Mouse (Mus musculus) ZHBTc4 (cell line): ENCODE data around the gene Prkacb.
A peak's percentile ranks its signal among the peaks of the same experiment; 100 is the strongest.

ENCODE experiments used
- DNase-seq: peaks from one replicate; pipeline ENCODE4 v3.0.0-alpha.2; 2011; ENCODE audit warnings: low read depth, low spot score

Gene Prkacb

DNA sequence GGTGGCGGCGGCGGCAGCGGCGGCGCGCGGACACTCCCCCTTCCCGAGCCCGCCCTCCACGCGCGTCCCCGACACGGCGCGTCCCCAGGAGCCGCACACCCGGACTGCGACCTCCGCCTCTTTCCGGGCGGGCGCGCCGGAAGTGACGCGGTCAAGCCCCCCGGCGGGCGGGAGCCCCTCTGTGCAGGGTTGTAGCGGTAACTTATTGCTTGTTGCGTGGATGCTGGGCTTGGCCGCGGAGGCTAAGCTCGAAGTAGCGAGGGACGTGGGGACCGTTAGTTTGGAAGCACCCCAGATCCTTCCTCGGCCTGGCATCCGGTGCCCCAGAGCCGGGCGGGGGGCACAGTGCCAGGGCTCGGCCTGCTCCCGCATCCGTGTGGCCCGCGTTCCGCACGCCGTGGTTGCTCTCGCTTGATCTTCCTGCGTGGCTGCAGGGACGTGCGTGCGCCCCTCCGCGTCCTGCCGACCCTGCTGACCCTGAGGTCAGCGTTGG is at the start of gene Prkacb:
Prkacb (minus strand) TSS at position 90 of the 493 bp plus-strand sequence.
- peak; percentile 92 for DNase-seq

DNA sequence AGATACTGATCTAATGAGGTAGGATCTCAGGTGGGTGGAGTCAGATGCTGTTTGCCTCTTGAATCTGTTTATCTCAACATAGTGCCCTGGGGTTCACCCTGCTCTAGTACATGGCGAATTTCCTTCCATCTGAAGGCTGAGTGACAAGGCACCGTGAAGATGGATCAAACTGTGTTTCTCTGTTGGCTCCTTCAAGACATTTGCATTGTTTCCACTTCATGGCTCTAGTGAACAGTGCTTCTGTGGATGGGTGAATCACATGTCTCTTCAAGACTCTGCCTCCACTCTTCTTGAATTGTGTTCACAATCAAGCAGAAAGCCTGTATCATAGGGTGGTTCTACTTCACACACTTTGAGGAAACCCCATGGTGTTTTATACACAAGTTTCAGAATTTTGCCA is 47.5 kb upstream of the Prkacb start:
- no peak for DNase-seq

DNA sequence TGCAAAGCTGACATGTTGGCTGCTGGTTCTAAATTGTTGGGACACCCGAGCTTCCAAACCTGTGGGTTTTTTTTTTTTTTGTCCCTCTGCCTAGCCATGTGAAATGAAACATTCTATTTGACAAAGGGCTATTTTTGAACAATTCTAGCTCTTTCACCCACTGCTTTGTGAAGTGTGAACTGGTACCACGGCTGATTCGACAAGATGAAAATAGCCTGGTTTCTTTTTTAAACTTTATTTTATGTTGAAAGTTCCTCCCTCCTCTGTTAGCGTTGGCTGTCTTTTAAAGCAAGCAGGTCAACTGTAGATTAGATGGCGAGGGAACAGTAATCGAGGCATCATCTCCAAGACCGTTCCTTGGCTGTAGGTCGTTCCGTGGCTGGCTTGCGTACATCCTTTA is 44.6 kb upstream of the Prkacb start:
- DNase-seq: no peak

DNA sequence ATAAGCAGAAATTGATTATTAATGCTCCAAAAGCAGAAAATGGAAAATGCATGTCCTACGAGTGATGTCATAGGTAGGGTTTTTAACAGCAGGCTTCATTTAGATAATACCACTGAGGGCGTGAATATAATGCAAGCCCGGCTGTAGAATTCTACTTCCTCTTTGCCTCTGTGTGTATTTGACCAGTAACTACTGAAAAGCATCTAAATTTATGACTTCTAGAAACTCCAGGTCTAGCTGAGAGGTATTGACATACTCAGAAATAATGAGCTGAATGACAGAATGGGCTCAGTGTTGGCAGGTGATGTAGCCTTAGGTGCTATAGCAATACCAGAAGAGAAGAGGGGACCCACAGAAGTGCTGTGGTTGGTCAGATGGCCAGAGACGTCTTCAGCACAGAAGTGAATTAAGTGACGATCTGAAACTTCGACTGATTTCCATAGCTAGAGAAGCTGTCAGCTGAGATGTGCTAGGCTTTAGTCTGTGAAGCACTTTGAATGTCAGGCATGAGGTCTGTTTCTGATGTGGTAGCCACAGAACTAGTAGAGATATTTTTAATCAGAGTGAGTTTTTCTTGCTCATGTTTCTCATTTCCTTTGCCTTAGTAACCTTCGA is 41.8 kb upstream of the Prkacb start:
- DNase-seq: no peak

DNA sequence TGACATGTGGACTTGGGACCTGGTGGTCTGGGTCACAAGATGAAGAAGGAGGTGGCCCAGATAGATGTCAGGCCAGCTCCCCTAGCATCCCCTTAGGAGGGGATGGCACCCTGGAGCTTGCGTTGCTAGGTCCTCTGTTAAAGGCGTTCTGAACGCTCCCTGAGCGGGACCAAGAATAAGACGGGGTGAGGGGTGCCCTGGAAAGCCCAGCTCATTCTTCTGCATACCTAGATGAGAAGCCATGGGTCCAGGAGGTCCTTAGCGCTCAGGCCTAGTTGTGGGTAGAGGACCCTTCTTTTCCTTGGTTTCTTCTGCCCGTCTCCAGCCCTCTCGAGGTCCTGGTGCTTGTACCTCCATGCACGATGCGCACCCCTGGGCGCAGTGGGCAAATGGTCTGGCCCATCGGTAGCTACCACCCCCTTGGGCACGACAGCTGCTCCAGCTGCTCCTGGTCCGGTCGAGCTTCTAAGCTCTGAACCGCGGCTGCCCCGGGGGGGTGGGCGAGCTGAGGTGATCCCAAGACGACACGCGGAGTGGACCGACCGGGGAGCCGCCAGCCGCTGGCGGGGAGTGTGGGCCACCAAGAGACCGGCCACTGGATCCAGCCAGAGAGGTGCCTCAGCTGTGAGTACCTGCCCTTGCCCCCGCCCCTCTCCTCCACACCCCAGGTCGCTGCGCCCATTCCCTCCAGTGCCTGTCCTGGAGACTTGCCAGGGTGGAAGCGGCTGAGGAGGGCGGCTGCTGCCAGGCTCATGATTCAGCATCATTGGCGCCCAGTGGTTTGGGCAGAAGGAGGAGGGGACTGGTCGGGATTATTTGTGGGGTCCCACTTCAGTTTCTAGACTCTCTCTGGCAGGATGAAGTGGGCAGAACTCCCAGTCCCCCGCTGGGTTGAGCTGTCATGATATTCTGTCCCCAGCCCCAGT is 39.4 kb upstream of the Prkacb start, which contains the start of gene Ttll7:
Ttll7 (plus strand) TSS at position 402 of the 926 bp plus-strand sequence.
- peak; percentile 86 for DNase-seq

DNA sequence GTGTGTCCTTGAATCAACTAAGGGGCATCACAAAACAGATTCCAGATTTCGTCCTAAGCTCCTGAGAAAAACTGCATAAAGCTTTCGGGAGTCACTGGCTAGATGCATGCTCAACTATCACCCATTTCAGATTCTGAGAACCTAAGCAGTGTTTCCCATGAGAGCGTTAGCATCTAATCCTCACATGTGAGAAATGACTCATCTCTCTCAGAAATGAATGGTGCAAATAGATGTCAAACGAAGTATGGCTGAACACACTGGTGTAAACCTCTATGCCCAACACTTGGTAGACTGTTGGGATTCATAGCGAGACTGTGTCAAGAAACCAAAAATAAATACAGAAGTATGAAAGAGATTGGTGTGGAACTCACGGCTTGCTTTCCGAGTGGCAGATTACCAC is 36.6 kb upstream of the Prkacb start:
- DNase-seq: no peak

DNA sequence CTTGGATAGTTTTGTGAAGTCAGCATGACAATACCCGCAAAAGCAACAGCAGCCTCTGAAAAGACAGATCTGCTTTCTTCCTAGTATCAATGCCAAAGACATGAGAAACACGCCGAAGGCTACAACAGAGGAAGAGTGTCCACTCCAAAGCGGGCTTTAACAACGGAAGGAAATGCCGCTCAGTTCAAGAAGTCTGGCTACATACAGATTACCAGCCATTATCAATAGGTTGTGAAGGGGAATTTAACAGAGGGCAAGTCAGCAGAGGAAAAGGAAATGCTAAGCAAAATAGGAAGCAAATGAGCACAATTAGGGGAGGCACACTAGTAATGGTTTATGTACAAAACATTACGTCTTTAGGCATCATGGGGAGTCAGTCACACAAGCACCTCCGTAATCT is 35.3 kb upstream of the Prkacb start:
- no peak for DNase-seq

DNA sequence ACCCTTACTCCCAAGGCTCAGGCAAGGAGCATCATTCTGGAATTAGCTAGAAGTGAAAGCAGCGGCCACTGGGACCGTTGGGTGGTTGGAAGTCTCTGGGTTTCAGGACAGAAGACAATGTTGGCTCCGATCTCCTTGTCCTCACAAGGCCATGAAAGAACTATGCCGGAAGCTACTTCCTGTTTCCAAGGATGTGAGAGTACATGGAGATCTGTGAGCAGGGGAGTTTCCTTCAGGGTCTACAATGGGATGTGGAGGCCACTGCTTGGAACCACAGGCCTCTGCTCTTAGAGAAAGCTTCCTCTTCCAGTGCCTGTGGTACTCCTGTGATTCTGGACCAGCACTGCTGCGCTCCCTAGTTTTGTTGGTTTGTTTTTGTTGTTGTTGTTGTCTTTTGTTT is 33.4 kb upstream of the Prkacb start:
- DNase-seq: no peak

DNA sequence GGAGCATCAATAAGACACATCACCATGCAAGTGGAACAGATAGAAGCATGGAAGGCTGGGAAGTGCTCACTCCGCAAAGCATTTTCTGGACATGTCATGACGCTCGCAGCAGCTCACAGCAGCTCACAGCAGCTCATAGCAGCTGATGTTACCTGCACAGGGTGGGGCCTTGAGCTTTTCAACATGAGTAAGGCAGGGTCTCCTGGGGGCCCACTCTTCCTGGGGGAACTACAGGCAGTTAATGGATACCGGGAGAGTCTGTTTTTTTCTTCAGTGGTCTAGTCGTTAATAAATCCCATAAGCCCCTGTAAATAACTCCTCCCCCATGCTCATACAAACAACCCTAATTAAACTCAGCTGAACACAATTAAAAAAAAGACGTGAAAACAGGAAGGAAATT is 30.7 kb upstream of the Prkacb start:
- no peak for DNase-seq

DNA sequence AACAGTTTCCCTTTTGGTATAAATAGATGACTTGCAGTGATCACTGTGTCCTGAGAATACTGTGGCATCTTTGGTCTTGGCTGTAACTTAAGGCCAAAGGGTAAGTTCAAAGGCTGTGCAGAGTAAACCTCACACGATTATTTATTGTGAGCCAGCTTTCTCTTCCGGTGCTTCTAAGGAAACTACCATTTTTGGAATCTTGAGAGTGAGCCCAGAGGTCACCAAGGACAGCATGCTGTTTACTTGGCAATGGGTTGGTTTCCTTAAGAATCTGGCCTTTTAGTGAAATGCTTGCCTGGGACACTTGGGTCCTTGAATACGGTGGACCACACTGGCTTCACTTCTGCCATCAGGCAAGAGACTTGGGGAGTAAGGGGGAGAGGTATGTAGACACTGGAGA is 30.0 kb upstream of the Prkacb start:
- DNase-seq: no peak

DNA sequence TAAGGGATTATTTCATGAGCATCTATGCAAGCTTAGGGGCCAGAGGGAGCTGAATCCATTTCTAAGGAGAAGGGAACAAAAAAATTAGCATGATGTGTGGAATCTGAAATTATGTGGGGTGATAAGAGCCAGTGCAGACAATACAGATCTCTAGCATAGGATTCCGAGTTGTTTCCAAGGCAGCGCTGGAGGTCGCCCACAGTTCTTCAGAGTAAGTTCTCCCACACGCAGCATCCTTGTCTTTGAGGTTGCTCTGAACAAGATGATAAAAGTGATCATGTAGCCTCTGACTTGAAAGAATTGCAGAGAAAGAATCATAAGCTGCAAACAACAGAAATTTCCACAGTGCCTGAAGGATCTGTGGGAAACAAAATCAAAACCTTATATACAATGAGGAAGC is 7.9 kb upstream of the Prkacb start:
- no peak for DNase-seq

DNA sequence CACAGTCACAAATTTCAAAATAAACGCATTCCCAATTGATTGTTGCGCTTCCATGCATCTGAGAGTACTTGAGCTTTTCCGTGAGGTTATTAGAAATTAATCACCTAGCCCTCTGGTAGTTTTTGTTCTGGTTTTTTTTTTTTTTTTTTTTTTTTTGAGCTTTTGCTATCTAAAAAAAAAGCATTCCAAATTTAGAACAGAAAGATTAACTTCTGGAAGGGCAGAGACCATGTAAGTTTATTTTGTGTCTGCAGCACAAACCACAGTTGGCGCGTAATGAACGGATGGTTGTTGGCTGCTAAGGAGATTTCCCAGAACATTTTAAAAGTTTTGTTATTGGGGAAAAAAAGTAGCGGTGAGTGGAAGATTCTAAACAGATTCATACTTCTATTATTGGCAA is 834 bp upstream of the Prkacb start:
- no peak for DNase-seq

DNA sequence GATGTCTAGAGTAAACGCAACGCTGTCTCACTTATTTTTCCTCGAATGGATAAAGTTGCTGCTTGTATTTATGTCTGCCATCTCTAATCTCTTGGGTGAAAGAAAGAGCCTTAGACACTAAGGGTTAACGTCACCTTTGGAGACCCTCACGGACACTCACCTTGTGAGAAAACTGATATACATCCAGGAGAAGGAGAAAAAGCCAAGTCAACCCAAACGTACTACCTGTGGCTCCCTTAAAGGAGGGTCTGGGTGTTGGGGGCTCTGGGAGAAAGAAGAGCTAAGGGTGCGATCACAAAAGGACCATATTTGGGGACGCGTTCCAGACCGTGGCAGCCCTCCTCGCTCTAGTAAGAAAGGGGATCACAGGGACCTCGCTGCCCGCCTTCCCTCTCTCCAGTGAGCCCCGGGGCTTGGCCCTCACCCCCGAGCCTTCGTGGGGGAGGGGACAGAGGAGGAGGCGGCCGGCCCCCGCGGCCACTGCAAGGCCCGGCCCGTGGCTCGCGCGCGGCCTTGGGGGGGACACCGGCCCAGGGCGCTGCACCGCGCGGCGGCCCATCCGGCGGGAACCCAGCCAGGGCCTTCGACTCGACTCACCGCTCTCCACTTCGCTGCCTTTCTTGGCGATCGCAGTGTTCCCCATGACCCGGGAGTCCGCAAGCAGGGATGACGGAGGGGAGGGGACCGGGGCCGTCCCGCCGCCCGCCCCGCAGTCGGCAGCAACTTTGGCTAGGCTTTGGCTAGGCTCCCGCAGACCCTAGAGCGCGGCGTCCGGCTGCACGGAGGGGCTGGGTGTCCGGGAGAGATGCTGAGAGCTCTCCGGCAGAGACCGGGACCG is 530 bp downstream of the Prkacb start:
- no peak for DNase-seq

DNA sequence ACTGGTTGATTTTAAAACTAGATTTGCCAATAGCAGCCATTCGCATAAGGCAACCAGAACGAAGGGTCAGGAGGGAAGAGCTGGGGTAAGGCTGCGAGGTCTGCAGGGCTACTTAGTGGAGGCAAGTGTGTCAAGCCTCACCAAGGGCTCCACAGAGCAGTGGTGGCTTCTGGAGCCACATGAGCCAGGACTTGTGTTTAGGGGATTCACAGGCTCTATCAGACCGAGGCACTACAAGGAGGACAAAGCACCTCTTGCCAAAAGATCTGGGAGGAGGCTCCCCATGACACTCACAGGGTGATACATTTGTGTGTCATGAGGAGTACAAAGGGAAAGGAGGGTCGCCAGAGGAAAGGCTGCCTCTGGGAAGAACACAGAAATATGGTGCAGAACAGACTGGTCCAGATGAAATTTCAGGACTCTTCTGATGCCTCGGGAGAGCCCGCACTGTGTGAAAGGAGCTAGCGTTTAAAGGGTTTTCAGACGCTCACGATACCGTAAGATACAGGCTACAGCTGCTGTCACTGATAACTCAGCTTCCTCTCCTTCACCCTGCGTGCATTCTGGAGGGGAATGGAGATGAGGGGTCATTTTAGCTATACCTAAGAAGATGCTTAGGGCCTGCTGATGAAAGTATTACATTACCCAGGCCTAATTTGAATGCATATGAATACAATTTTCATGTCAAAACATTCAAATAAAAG is 19.1 kb downstream of the Prkacb start:
- no peak for DNase-seq

DNA sequence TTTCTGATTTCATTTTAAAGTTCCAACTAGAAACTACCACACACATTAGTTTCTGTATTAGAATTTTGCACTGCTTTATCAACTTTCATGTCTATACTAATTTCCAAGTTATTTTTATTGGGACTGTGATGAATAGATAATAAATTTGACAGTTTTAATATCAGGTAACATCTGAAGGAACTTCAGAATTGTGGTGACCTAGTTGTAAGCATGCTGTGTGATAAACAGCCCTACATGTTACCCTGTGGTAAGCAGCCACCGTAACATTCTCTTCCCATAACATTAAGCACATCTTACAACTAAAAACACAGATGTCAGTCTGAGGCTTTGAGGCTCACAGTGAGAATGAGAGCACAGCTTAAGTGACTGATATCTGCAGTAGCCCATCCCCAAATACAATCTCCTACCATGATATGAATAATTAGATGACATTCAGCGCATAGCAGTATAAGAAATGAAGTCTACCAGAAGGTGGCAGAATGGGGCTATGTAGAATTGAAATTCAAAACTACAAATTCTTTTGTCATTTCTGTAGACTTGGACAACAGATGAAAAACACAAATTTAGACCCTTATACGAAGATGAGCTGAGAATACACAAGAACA is 20.5 kb downstream of the Prkacb start:
- no peak for DNase-seq

DNA sequence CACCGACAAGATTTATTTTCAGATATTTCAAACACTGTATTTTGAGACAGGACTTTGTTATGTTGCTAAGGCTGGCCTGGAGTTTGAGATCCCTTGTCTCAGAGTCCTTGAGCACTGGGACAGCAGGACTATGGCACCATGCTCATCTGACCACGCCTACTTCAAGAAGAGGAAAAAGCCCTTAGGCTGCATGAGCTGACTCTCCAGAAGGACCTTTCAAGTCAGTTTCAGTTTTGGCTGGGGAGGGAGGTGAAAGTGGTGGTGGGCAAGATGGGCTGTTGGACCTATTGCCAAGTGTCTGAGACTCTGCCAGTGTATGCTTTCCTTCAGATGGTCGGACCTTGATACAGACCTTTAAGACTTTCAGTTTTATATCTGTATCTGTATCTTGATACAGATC is 28.6 kb downstream of the Prkacb start:
- no peak for DNase-seq

DNA sequence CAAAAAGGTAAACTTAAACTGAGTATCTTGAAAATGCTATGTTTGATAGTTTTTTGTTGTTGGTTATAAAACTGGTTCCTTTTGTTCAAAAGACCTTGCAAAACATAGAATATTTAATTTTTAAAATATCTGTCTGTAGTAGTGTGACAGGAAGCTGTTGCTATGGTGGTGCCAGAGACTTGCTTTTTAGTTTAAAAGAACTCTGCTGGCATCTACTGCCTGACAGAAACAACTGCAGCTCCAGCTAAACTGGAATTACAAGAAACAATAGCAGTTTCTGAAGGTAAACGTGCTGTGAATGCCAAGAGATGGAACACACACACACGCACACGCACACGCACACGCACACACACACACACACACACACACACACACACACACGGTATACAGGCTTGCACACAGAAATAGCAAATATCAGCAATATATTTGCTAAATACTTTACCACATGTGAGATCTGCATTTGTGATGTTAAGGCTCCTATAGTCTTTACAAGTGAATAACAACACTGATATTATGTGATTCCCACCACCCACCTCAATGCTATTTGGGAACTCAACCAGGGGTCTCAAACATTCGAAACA is 29.1 kb downstream of the Prkacb start:
- no peak for DNase-seq

DNA sequence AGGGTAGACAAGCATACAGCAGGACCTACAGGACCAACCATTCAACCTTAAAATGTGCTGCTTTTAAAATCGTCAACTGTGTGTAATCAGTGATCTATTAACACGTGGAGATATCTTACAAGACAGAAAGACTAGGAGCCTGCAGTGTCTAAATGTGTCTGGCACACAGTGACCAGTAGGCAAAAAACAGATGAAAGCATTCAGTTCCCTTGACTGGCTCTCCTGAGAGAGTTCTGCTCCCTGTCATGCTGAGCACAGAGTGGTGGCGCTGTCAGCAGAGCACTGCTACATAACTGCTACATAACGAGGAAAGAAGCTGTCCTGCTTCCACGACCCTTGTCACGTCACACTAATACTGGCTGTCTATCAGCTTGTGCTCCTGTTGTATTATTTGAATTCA is 30.2 kb downstream of the Prkacb start:
- no peak for DNase-seq

DNA sequence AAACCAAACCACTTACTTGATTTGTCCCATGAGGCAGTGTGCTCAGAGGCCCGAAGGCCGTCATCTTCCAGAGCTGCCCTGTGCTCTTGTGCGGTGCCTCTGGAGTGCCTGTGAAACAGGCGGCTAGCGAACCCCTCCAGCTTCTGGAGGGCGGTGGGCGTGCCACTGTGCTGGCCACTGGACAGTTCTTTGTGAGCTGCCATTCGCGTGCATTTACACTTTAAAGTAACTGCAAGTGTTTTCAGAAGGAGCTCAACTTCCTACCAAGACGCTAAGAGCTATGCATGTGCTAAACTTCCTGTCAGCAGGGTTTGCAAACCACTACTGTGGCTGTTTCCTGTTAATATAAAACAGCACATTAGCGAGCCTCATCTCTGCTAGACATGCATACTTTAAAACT is 31.7 kb downstream of the Prkacb start:
- DNase-seq: no peak

DNA sequence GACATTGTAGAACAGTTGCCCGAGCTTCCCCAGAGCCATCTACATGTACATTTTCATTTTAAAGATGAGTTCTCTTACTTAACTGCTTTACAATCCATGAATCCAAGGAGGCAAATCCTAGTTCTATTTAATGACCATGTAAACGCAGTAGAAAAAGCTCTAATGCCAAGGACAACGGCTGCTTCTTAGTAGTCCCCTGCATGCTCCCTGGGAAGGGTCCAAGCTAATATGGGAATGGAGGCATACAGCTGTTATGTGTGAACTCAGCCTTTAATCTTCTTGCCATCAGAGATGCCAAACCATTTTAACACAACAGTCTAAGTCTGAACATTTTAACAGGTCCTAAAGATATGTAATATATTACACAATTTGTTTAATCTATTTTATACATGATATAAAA is 32.5 kb downstream of the Prkacb start:
- DNase-seq: no peak

DNA sequence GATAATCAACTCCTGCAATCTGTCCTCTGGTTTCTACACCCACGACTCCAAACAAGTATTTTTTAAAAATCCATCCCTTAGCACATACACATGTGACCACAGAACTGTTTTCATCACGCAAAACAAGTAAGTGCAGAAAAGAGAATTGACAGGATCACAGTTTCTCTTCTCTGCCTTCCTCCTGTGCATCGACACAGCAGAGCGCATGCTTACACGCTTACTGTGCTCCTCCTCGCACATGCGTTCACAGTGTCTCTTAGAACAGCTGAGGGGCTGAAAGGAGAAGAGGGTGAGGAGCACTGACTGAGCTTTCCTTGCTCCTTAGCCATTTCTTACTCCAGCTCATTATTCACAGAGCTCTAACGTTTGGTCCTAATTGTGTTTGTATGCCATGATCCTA is 33.9 kb downstream of the Prkacb start:
- DNase-seq: no peak
